12 mouse cellular contexts compared by ENCODE assay signal in genomic region chr19:53734845-53735244, GRCm38 (mm10). TPM values are rescaled to one million over a fixed set of nuclear protein-coding genes. Genes with fewer than 3 reads are reported as not detected.
DNase-seq lines count a peak whose midpoint lies in the region; ATAC-seq and TF ChIP-seq lines count a peak whose summit lies in the region.
"Had no signal": no experiment of that assay in that cellular context is flagged by ENCODE, and none has a peak within 500 bp of the region (broad histone marks: within the 10 kb centered on the region; RNA-seq: fewer than 3 reads in every experiment).

No protein-coding gene starts in this region.

- TF ChIP-seq CTCF in hindbrain, postnatal 0 days (IDR thresholded peaks at IDR 0.05; ENCODE audit: low read depth), result peak; percentile 56
- peak; percentile 54 for TF ChIP-seq CTCF in midbrain, postnatal 0 days (IDR thresholded peaks at IDR 0.05)
- peak; percentile 44; the same call in 1 of the 2 replicates for TF ChIP-seq CTCF in G1E (IDR thresholded peaks at IDR 0.05; ENCODE audit: low read depth, low read length)

- no peaks in the 10 kb centered on the region for H3K9me3 ChIP-seq in hindbrain, postnatal 0 days (ENCODE audit: low read length)
- H3K9me3 ChIP-seq in hindbrain, embryonic 13.5 days, result no peaks in the 10 kb centered on the region
- H3K9me3 ChIP-seq in midbrain, postnatal 0 days (ENCODE audit: low read length), result no peaks in the 10 kb centered on the region
- no peaks in the 10 kb centered on the region for H3K9me3 ChIP-seq in midbrain, embryonic 13.5 days
- H3K9me3 ChIP-seq in G1E (replicated peaks), result no peaks in the 10 kb centered on the region
- no peaks in the 10 kb centered on the region for H3K9me3 ChIP-seq in forebrain, embryonic 10.5 days
- H3K9me3 ChIP-seq: forebrain, embryonic 12.5 days; kidney, embryonic 15.5 days had no signal

- no peak for DNase-seq in hindbrain, postnatal 0 days (ENCODE audit: low spot score)
- DNase-seq in midbrain, postnatal 0 days (ENCODE audit: low spot score), result no peak
- no peak for DNase-seq in G1E (ENCODE audit: low spot score)
- peak; percentile 28 for DNase-seq in naive thymus-derived CD4-positive, alpha-beta T cell, adult 2 months (ENCODE audit: low read depth)
- DNase-seq in urinary bladder, adult 18-20 months (ENCODE audit: low spot score in 2 of 2), result no peak
- DNase-seq in forebrain, embryonic 10.5 days (ENCODE audit: extremely low spot score, low spot score), result no peak
- DNase-seq: cerebellum, postnatal 36 days had no signal

- H3K36me3 ChIP-seq in hindbrain, postnatal 0 days (ENCODE audit: insufficient read depth, low read length), result no peaks in the 10 kb centered on the region
- no peaks in the 10 kb centered on the region for H3K36me3 ChIP-seq in hindbrain, embryonic 13.5 days
- H3K36me3 ChIP-seq in midbrain, postnatal 0 days (ENCODE audit: insufficient read depth, low read length), result no peaks in the 10 kb centered on the region
- H3K36me3 ChIP-seq in midbrain, embryonic 13.5 days, result no peaks in the 10 kb centered on the region
- no peaks in the 10 kb centered on the region for H3K36me3 ChIP-seq in G1E (replicated peaks)
- no peaks in the 10 kb centered on the region for H3K36me3 ChIP-seq in forebrain, embryonic 10.5 days (replicated peaks)
- H3K36me3 ChIP-seq: forebrain, embryonic 12.5 days; kidney, embryonic 15.5 days had no signal

- no peak overlapping the region for H3K27ac ChIP-seq in hindbrain, postnatal 0 days
- H3K27ac ChIP-seq in hindbrain, embryonic 13.5 days, result no peak overlapping the region
- H3K27ac ChIP-seq in midbrain, postnatal 0 days (ENCODE audit: low read depth, low read length), result no peak overlapping the region
- H3K27ac ChIP-seq in midbrain, embryonic 13.5 days, result no peak overlapping the region
- no peak overlapping the region for H3K27ac ChIP-seq in forebrain, embryonic 10.5 days
- H3K27ac ChIP-seq: forebrain, embryonic 12.5 days; kidney, embryonic 15.5 days had no signal

- no peaks in the 10 kb centered on the region for H3K4me1 ChIP-seq in hindbrain, postnatal 0 days (ENCODE audit: insufficient read depth, low read length)
- peaks cover 5% of the 10 kb centered on the region; the same call in 1 of the 2 replicates for H3K4me1 ChIP-seq in hindbrain, embryonic 13.5 days (replicated peaks)
- no peaks in the 10 kb centered on the region for H3K4me1 ChIP-seq in midbrain, postnatal 0 days (ENCODE audit: insufficient read depth, low read length)
- H3K4me1 ChIP-seq in midbrain, embryonic 13.5 days (replicated peaks), result no peaks in the 10 kb centered on the region
- H3K4me1 ChIP-seq in G1E (ENCODE audit: insufficient read depth, low read depth, low read length), result no peaks in the 10 kb centered on the region
- peaks cover 10% of the 10 kb centered on the region for H3K4me1 ChIP-seq in forebrain, embryonic 10.5 days
- H3K4me1 ChIP-seq: forebrain, embryonic 12.5 days had no signal

- WGBS in hindbrain, postnatal 0 days, result 54% methylated on average over 5 of the region's 5 CpGs
- 55% methylated on average over 5 of the region's 5 CpGs for WGBS in hindbrain, embryonic 13.5 days
- 56% methylated on average over 5 of the region's 5 CpGs for WGBS in midbrain, postnatal 0 days
- 56% methylated on average over 5 of the region's 5 CpGs for WGBS in midbrain, embryonic 13.5 days
- 56% methylated on average over 5 of the region's 5 CpGs for WGBS in forebrain, embryonic 10.5 days

- H3K4me2 ChIP-seq in hindbrain, postnatal 0 days (ENCODE audit: low read depth, low read length), result no peak overlapping the region
- no peak overlapping the region for H3K4me2 ChIP-seq in hindbrain, embryonic 13.5 days
- no peak overlapping the region for H3K4me2 ChIP-seq in midbrain, postnatal 0 days (ENCODE audit: low read depth, low read length, poor library complexity, severe bottlenecking)
- no peak overlapping the region for H3K4me2 ChIP-seq in midbrain, embryonic 13.5 days (replicated peaks)
- H3K4me2 ChIP-seq: forebrain, embryonic 12.5 days; kidney, embryonic 15.5 days had no signal

- no peak overlapping the region for H3K4me3 ChIP-seq in hindbrain, postnatal 0 days (ENCODE audit: low read length)
- no peak overlapping the region for H3K4me3 ChIP-seq in hindbrain, embryonic 13.5 days
- no peak overlapping the region for H3K4me3 ChIP-seq in midbrain, postnatal 0 days (ENCODE audit: low read depth, low read length)
- H3K4me3 ChIP-seq in midbrain, embryonic 13.5 days (replicated peaks), result no peak overlapping the region
- no peak overlapping the region for H3K4me3 ChIP-seq in G1E (ENCODE audit: low read depth, low read length)
- H3K4me3 ChIP-seq in forebrain, embryonic 10.5 days, result no peak overlapping the region
- H3K4me3 ChIP-seq: forebrain, embryonic 12.5 days; kidney, embryonic 15.5 days had no signal

- no peaks in the 10 kb centered on the region for H3K27me3 ChIP-seq in hindbrain, postnatal 0 days (ENCODE audit: insufficient read depth, low read length)
- no peaks in the 10 kb centered on the region for H3K27me3 ChIP-seq in hindbrain, embryonic 13.5 days
- no peaks in the 10 kb centered on the region for H3K27me3 ChIP-seq in midbrain, postnatal 0 days (ENCODE audit: insufficient read depth, low read length)
- no peaks in the 10 kb centered on the region for H3K27me3 ChIP-seq in midbrain, embryonic 13.5 days
- peaks cover 18% of the 10 kb centered on the region for H3K27me3 ChIP-seq in G1E (ENCODE audit: insufficient read depth, low read length)
- no peaks in the 10 kb centered on the region for H3K27me3 ChIP-seq in forebrain, embryonic 10.5 days (ENCODE audit: poor library complexity, severe bottlenecking)
- H3K27me3 ChIP-seq: forebrain, embryonic 12.5 days; kidney, embryonic 15.5 days had no signal

- ATAC-seq in hindbrain, postnatal 0 days, result no peak
- no peak for ATAC-seq in hindbrain, embryonic 13.5 days (ENCODE audit: low FRiP score)
- no peak for ATAC-seq in midbrain, postnatal 0 days (ENCODE audit: low FRiP score)
- no peak for ATAC-seq in midbrain, embryonic 13.5 days
- no peak for ATAC-seq in G1E (ENCODE audit: extremely low read depth, insufficient number of reproducible peaks, low FRiP score, poor library complexity, severe bottlenecking)

- no peak overlapping the region for H3K9ac ChIP-seq in hindbrain, postnatal 0 days (replicated peaks; ENCODE audit: low read length)
- no peak overlapping the region for H3K9ac ChIP-seq in hindbrain, embryonic 13.5 days
- H3K9ac ChIP-seq in midbrain, postnatal 0 days (replicated peaks; ENCODE audit: low read length, poor library complexity, severe bottlenecking), result no peak overlapping the region
- H3K9ac ChIP-seq in midbrain, embryonic 13.5 days (replicated peaks), result no peak overlapping the region
- H3K9ac ChIP-seq: forebrain, embryonic 12.5 days; kidney, embryonic 15.5 days had no signal

RNA-seq across cellular contexts. Expression of gene Rbm20, which starts 57.7 kb away (rescaled TPM):
- 0.93 and 1.9 TPM in 2 replicates for total RNA-seq in hindbrain, postnatal 0 days (2014; rRNA removed)
- polyA plus RNA-seq in hindbrain, postnatal 0 days (2015; fragmentation: Nextera tagmentation; extraction: Ambion mirVana), result 0.76 and 0.86 TPM in 2 replicates
- polyA plus RNA-seq in hindbrain, embryonic 13.5 days (2015; fragmentation: Nextera tagmentation; extraction: Ambion mirVana), result 0.51 and 0.70 TPM in 2 replicates
- total RNA-seq in midbrain, postnatal 0 days (2014; rRNA removed), result 1.6 and 2.0 TPM in 2 replicates
- polyA plus RNA-seq in midbrain, postnatal 0 days (2015; fragmentation: Nextera tagmentation; extraction: Ambion mirVana), result 0.44 and 0.75 TPM in 2 replicates
- 0.84 and 1.4 TPM in 2 replicates for polyA plus RNA-seq in midbrain, embryonic 13.5 days (2015; fragmentation: Nextera tagmentation; extraction: Ambion mirVana)
- total RNA-seq in G1E (2014; fragmentation: Nextera tagmentation) (1.1 and 2.3 TPM in 2 replicates), G1E (2017) (1.7 and 2.6 TPM in 2 replicates)
- 0.35 and 0.36 TPM in 2 replicates for polyA plus RNA-seq in G1E (2012)
- polyA plus RNA-seq in forebrain, embryonic 10.5 days (2016; fragmentation: Nextera tagmentation; extraction: Ambion mirVana), result 0.97 and 1.6 TPM in 2 replicates
- total RNA-seq: hematopoietic stem cell, adult 5-6 weeks had no signal
